Mouse (Mus musculus) lung, postnatal 25 days (tissue): Measurements from ENCODE around the gene Xrcc4.

ENCODE experiments used
- DNase-seq: peaks from one replicate; pipeline ENCODE4 v3.0.0; 2022; ENCODE audit warnings: low spot score

The Xrcc4 gene

DNA sequence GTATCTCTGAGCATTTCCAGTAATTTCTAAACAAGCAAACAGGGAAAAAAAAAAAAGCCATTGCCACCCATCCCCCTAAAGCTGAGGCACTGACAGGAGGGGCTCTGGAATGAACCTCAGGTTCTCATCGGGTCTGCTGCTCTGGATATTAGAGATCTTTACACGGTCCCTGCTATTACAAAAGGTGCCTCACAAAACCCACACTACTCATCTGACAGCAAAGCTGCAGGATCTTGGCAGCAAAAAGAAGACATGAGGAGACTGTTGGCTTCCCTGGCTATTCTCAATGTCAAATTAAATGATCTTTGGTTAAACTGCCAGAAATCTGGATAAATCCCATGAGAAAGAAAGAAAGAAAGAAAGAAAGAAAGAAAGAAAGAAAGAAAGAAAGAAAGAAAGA, 145.1 kb downstream of the Xrcc4 start:
- DNase-seq: no peak

DNA sequence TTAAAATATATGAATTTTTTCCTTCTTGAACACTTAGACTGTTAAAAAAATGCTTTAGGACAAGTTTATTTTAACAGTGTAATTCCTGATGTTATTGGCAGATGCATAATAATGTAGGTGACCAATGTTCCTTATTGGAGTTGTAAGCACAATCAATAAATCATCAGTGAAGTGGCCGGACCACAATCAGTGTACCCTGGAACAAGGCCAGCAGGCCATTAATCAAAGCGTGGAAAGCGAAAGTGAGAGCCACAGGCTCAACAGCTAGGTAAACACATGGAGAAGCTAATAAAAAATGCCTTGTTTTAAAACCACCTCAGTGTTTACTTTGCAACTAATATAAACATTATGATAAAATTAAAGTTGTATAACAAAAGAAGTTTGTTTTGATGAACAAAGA, 159.9 kb downstream of the Xrcc4 start:
- peak; percentile 55 for DNase-seq

DNA sequence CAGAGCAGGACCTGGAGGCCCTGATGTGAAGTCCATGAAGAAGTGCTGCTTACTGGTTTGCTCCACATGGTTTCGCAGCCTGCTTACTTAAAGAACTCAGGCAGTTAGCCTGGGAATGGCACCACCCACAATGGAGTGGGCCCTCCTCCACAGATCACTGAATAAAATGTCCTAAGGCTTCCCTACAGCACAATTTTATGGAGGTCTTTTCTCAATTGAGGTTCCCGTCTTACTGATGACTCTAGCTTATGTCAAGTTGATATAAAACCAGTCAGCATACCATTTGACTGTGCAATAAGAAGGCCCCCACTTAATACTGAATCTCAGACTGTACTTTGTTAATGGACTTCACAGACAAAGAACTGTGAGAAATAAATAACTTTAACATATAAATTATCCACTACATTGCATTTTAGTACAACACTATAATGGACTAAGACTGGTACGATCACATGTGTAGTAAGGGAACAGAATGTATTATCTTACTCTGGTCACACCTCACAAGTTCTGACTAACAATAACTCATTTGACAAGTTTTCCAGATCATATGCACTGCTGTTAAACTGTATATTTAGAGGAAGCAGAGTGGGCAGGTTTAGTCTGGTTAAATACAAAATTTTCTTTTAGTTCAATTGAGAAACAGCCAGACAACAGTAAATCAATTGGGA, 170.5 kb downstream of the Xrcc4 start:
- no peak for DNase-seq

DNA sequence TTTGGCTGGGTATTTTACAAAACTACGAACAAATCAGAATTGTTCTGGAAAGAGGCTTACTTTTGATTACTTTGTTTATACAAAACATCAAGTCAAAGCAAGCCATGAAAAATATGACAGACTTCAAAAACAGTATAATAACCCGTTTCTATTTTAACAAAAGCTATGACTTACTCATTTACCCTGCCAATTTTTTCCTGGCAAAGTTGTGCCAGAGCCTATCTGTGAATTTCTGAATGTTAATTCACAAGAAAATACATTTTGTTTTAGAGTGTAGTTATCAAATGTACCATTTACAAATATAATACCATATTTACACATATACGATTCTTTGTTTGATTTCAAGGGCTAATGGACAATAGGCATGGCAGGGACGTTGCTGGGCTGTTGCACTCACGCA, 175.1 kb downstream of the Xrcc4 start:
- DNase-seq: no peak

DNA sequence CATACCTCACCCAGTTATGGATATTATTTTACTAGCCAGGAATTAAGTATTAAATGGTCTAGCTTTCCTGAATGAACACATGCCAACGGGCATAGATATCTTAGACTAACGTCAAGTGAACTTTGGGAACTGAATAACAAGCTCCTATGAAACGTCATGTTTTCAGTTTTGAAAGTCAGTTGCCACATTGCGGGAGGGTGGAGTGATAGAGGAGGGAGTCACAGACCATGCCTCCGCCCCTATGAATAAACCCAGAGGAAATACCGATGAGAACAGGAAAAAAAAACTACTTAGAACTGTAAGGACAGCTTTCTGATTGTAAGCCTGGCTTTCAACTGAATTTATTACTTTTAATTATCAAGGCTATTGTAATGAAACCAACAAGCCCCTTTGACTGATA, 175.5 kb downstream of the Xrcc4 start:
- peak; percentile 19 for DNase-seq

DNA sequence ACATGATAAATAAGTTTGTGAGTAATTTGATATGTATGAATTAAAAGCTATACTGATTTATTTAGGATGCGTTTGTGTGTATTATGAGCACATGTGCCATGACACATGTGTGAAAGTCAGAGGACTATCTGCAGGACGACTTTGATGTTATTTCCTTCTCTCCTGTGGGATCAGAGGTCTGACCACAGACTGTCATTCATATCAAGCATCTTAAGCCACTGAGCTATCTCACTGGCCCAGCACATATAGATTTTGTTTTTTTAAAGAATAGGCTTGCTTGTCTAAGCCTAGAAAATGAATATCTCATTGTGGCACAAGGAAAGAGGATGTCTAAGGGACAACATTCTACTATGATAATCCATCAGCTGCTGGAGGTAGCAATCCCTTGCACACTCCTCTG, 183.3 kb downstream of the Xrcc4 start:
- no peak for DNase-seq

DNA sequence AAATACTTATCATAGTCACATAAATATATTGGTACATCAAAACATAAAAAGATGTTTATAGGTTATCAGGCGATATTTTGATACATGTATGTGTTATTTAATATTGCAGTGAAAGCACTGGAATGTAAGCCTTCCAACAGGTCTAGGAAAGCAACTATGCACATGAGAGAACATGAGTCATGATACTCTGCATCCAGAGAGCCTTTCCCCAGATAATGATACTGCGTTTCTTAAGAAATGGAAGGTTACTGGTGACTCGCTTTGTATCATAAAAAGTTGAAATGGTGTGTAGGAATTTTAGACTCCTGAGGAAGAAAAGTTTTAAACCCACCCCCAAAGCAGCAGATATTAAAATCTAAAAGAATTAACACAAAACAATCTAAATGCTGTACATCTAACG, 190.3 kb downstream of the Xrcc4 start:
- DNase-seq: no peak

DNA sequence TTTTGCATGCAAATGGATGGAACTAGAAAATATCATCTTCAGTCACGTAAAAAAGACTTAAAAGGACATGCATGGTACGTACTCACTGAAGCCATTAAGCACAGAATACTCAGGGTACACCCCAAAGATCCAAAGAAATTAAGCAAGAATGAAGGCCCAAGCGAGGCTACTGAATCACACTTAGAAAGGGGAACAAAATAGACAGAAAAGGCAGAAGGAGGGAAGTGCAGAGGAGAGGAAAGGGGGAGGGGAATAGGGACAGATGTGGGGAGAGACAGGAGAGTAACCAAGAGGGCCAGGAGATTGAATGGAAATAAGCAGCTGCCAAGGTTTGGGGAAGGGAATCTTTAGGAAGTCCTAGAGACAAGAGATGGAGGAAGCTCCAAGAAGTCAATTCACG, 197.3 kb downstream of the Xrcc4 start:
- DNase-seq: no peak

DNA sequence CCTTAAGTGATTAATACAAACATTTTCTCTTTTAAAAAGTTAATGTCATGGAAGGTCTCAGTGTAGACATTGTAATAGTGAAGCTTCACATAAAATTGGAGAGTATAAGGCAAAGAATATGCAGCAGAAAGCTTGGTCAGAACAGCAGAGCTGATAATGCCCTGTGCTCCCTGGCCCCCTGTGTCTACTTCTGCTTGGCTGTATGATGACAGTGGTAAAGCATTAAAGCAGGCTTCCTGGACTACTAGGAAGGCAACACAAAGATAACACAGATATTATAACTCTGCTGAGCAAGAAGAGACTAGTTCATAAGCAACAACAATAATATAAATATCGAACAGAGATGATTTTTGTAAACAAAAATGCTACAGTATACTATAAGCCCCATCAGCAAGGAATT, 199.2 kb downstream of the Xrcc4 start:
- no peak for DNase-seq

DNA sequence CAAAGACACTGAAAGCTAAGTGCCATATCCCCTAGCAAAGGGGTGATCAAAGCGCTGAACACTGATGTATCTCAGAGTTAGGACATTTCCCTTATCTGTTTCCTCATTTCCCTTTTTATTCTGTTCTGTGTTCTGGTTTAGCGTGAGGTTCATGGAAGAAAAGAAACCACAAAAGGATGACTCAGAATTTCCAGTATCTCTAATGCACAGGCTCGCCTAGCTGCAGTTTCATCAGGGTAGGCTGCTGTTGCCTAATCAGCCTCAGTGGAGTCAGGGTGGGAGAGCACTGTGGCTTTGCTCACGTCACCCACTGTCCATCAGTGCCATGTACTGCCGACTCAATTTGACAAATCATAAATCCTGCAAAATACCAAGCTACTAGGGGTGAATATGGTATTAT, 200.3 kb downstream of the Xrcc4 start:
- peak; percentile 44 for DNase-seq

DNA sequence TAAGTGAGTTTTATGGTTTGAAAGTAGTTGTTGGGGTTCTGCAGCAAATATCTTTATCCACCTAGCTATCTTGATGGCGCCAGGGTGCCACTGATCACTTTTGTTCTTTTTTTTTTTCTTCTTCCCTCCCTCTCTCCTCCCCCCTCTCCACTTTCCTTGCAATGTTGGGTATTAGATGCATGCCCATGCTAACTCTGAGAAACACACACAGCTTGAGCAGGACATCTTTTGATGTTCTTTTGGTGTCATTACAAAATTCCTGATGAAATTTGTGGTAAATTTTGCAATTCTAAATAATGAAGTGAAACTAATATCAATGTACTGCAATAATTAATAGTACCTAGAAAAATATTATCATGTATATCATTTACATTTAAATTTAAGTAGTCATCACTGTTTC, 205.9 kb downstream of the Xrcc4 start:
- DNase-seq: no peak

DNA sequence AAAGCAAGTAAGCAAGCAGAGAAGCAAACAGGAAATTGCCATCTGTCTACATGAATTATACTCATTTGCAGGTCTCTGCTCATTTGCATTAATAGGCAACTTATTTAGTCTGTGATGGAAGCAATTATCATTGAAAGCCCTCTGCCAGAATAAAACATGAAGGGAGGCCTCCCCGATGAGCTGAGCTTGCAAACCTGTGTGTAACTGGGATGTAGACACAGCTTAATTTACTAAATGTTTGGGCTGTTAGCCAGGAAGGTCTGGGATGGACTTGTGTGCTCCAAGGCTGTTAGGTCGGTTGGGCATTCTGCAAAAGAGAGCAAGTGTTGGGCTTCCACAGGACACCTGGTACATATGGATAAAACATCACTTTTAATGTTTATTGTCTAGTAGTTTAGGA, 208.1 kb downstream of the Xrcc4 start:
- DNase-seq: no peak

DNA sequence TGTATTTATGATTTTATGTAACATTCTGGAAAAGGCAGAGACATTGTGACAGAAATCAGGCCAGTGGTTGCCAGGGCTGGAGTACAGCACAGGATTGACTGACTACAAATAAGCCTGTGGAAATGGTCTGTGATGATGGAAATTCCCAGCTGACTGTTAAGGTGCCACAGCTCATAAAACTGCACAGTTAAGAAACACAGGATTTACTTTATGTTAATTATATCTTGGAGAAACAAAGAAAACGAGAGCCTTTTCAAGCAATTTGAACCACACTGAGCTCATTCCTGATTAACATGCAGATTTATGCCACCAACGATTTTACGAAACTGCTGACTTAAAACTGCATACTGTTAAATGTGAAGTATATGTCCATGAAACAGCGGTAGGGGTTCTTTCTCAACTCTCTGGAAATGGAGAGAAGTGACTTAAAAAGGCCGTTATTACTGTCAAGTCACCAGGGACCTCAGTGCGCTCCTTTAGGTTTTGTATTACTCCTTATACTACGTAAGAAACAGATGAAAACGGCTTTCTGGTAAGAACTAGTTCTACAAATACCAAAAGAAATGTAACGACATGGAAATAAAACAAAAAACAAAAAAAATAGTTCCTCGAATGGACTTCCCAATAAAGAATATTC, 210.5 kb downstream of the Xrcc4 start:
- DNase-seq: no peak

DNA sequence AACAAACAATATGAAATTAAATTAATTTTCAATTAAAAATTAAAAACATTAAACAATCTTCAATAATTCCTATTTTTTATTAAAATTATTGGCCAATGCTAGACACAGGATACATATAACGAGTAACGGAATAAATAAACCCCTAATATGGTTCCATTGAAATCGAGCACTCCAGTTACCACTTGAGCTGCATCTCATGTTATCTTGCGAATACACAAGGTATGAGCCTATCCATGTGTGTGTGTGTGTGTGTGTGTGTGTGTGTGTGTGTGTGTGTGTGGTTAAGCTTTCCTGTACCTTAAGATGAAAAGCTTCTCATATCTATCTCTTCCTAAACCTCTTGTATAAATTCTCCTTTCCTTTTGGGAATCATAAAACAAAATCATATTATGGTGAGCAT, 213.9 kb downstream of the Xrcc4 start:
- DNase-seq: no peak

DNA sequence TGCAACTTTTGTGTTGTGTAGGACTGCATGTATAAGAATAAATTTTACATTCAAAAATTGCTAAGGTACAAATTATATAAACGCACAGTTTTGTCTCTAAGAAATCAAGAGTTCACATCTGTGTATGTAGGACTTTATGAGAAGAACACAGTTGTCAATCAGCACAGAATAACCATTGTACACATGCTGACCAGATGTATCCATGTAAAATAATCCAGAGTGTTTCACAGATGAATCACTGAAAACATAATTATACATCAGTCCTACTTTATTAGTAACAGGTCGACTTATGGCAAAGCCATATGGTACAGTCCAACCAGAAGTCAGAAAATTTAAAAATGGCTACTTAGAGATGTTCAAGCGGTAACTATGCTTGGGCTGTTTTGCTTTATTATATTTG, 216.7 kb downstream of the Xrcc4 start:
- DNase-seq: no peak

DNA sequence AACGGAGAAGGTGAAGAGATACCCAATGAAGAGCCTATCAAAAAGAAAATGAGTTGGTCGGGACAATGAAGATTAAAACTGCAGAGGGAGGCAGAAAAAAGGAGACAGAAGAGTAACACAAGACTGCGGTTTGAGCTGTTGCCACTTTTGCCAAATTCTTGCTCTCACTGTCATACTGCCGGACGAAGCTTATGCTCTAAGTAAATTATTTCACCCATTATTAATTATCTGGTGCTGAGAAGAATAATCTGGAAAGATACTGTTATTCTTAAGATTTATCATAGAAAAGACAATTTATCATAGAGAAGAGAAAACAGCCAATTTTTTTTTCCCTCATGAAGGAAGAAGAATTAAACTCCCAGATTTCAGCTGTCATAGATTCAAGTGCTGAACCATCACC, 235.3 kb downstream of the Xrcc4 start:
- DNase-seq: no peak

DNA sequence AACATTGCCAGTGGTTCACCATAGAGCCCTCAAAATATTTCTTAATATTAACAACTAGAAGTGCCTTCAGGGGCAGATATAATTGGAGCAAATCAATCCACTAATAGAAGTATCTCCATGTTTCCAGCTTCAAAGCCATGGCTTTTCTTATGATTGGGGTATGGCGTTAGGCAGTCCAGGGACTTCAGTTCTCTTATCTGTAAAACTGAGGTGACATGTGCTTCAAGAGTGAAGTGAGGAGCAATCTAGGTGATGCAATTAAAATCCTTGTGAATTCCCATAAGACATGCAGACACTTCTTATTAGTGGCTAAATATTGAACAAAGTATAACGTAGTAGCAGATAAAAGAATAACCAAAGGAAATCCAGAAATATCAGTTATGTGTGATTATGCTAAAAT, 238.7 kb downstream of the Xrcc4 start:
- DNase-seq: no peak

DNA sequence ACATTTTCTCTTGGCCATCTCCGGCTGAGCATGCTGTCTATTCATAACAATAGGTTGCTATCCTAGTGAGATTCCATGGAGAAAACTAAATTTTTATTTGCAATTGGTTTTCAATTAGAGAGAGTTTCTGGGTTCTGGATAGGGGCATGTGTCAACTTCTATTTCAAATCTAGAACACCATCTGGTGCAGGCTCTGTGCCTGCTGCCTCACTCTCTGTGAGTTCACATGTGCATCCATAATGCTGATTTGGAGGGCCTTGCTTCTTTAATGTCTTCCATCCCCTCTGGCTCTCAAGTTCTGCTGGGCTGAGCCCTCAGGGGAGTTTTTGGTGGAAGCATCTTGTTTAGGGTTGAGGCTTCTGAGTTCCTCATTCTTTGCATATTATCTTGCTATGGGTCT, 239.5 kb downstream of the Xrcc4 start:
- no peak for DNase-seq

DNA sequence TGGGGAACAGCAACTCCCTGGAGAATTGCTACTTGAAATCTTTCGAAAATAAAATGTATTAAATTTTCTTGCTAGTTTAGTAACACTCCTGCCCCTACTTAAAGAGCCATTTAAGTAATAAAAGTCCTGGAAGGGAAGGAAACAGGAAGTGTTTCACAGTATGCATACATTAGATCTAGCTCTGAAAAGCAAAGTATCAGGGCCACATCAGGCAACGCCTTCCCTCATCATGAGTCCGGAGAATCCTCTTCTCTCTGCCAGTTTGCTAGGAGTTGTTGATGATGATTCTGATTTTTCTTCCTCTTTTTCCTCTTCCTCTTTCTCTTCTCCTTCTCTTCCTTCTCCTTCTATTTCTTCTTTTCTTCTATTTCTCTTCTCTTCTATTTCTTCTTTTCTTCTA, 250.8 kb downstream of the Xrcc4 start:
- no peak for DNase-seq

DNA sequence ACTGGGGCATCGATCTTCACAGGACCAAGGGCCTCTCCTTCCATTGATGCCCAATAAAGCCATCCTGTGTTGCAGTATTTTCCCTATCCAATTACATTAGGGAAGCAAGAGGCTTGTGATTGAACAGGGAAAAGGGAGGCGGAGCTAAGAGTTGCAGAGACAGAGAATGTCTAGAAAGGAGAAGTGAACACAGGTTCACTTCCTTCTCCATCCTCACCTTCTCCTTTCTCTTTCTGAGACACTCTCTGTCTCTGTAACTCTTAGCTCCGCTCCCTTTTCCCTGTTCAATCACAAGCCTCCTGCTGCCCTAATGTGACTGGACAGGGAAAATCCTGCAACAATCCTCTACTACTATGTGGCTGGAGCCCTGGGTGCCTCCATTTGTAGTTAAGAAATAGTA, 254.9 kb downstream of the Xrcc4 start:
- no peak for DNase-seq

DNA sequence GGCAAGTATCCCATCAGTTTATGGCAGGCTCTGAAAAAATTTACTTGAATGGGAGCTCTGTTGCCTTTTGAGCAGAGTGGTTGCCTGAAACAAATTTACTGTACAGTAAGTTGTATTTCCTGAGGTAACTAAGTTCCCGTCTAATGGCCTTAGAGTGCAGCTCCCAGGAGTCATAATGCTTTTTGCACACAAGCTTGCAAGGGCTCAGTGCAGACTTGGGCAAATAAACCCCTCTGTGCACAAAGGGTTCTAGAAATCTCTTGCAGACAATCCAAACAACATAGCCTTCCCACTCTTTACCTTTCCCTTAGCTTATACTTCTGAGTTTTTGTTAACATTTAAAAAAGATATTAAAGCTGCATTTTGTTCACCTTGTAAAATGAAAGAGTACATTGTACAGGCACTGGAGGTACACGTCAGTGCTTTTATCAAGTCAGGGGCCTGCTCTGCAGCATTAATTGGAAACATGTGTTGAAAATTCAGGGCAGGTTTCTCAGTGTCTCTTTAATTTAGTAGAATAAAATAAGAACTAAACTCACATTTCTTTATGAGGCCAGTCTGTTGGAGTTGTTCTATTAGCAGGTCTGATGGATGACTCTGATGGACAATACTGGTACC, 256.2 kb downstream of the Xrcc4 start:
- no peak for DNase-seq

DNA sequence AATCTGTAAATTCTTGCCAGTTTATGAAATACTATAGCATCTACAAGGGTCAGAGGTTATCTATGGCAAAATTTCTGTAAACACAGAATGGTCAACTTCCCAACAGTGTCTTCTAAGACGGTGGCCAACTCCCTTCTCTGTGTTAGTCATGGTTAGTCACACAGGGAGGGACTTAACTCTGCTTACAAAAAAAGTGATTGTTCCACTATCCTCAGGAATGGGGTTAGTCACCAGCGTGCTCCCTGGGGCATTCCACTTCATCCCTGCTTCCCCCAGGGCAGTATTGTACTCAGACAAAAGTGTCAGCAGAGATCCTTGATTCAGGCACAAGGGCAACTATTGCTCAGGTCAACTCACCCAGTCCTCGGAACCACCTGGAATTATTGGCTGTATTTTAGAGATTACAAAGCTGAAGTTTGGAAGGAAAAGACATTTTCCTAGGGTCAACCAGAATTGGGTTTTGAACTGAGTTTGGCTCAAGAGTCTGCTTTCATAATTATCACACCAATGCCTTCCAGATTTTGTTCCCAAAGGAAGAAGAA, 260.9 kb downstream of the Xrcc4 start:
- DNase-seq: no peak

DNA sequence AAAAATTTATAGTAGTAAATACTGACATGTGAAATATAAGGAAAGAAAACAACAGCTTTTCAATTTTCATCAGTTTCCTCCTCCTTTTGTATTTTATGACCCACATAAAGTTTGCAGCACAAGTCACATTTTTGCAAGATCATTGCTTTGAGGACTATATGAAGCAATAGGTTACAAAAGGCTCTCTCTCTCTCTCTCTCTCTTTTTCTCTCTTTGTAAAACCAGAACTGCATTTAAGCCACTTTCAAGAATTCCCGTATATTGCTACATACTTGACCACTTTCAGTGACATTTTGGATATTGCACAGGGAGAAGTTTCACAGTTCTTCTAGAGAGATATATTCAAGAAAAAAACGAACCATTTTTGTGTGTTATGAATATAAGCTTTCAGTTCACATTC, 261.6 kb downstream of the Xrcc4 start:
- no peak for DNase-seq

DNA sequence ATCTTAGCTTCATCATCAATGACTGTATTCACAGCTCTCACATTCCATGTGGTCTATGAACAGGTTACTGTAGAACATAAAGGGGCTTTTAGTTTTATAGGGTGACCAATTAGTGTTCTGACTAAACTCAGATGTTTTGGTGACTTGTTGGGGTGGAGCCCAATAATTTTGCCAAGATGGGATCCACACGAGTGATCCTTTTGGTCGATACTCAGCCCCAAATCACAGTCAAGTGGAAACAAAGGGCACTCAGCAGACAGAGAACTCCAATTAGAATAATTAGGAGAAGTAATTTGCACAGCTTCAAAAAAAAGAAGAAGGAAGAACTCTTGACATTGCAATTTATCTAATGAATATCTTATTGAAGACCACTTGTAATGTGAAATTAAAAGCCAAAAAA, 274.9 kb downstream of the Xrcc4 start:
- DNase-seq: no peak
